Mouse (Mus musculus) midbrain, postnatal 0 days (tissue): ENCODE measurements around the gene Kbtbd12. TPM values are rescaled to one million over a fixed set of nuclear protein-coding genes. Genes with fewer than 3 reads are reported as not detected.

ENCODE experiments used
- ATAC-seq: fragments of 200-750 bp; cut with Nextera tagmentation; 2 replicates; pipeline ENCODE4 v1.8.0; 2017; ENCODE audit warnings: moderate number of reproducible peaks, mild to moderate bottlenecking, moderate TSS enrichment, moderate library complexity; ENCODE audit not compliant: low FRiP score
- DNase-seq: peaks from one replicate; pipeline ENCODE4 v3.0.0-alpha.2; 2015; ENCODE audit warnings: low spot score
- H3K27ac ChIP-seq: fragments of 300-500 bp; sonication (generic); 2 replicates; pipeline ENCODE4 v1.5.1; 2014; ENCODE audit warnings: low read depth, mild to moderate bottlenecking, low read length, mixed read lengths
- H3K27me3 ChIP-seq: fragments of 300-500 bp; sonication (generic); 2 replicates; pipeline ENCODE4 v1.6.1; 2014; ENCODE audit warnings: low read length, control low read depth, mixed read lengths; ENCODE audit not compliant: insufficient read depth
- H3K36me3 ChIP-seq: fragments of 300-500 bp; sonication (generic); 2 replicates; pipeline ENCODE4 v1.6.1; 2014; ENCODE audit warnings: low read length, control low read depth, mixed read lengths; ENCODE audit not compliant: insufficient read depth
- H3K4me1 ChIP-seq: fragments of 300-500 bp; sonication (generic); 2 replicates; pipeline ENCODE4 v1.6.1; 2014; ENCODE audit warnings: mild to moderate bottlenecking, control low read depth, antibody characterized with exemption, low read length, mixed read lengths; ENCODE audit not compliant: insufficient read depth
- H3K4me2 ChIP-seq: fragments of 300-500 bp; sonication (generic); 2 replicates; pipeline ENCODE4 v1.6.1; 2014; ENCODE audit warnings: low read depth, mild to moderate bottlenecking, low read length, mixed read lengths; ENCODE audit not compliant: poor library complexity, severe bottlenecking
- H3K4me3 ChIP-seq: fragments of 300-500 bp; sonication (generic); 2 replicates; pipeline ENCODE4 v1.5.1; 2014; ENCODE audit warnings: low read depth, mild to moderate bottlenecking, low read length, moderate library complexity
- H3K9ac ChIP-seq: fragments of 300-500 bp; sonication (generic); replicated peaks from 2 replicates; pipeline ENCODE4 v1.6.1; 2014; ENCODE audit warnings: mild to moderate bottlenecking, low read length, moderate library complexity, mixed read lengths; ENCODE audit not compliant: poor library complexity, severe bottlenecking
- H3K9me3 ChIP-seq: fragments of 300-500 bp; sonication (generic); 2 replicates; pipeline ENCODE4 v1.6.1; 2016; ENCODE audit warnings: low read length, control low read depth
- CTCF ChIP-seq: IDR thresholded peaks from 2 replicates; pipeline ENCODE4 v1.5.1; 2016; ENCODE audit warnings: antibody characterized with exemption, mild to moderate bottlenecking
- WGBS: fragments of 180-500 bp; shearing (Covaris S2); extraction: QIAGEN DNeasy Blood & Tissue Kit; methylation state at CpG from one replicate; pipeline ENCODE4 v1.1.7; 2014; 5-methylcytosine and 5-hydroxymethylcytosine counted together
- polyA plus RNA-seq: library from polyadenylated mRNA; unstranded; fragments of >200 nt; fragmentation: Nextera tagmentation; extraction: Ambion mirVana; gene quantifications from 2 replicates; pipeline ENCODE4 v1.2.1, GENCODE M21; 2015
- total RNA-seq: library from RNA; depleted of rRNA; stranded (reverse); fragments of >200 nt; gene quantifications from 2 replicates; pipeline ENCODE4 v1.2.3, GENCODE M21; 2014

Kbtbd12 gene
- total and polyA plus RNA-seq, 2 experiments from 2014 or later, result 0.16 to 0.25 TPM

DNA sequence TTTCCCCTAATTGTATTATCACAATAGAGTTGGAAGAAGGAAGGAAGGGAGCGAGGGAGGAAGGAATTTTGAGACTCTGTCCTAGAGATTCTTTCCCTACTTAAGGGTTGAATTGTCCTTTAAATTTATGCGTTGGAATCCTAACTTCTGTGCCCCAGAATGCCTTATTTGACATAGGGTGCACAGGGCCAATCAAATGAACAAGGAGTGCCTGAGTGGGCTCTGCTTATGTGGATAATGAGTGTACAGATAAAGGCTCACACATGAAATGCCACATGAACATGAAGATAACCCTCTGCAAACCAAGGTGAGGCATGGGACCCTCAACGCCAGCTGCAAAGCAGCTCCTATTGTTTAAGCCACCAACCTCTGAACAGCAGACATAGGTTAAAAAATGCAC, 2.6 kb upstream of the Kbtbd12 start:
- Histone ChIP-seq H3K36me3 (no peaks in the 10 kb centered on the region), H3K27me3 (no peaks in the 10 kb centered on the region), H3K4me1 (peaks cover 4% of the 10 kb centered on the region; the same call in 1 of the 2 replicates), H3K4me2 (peak overlapping the region; percentile 35), H3K4me3 (no peak overlapping the region), H3K9ac (0 out of 2 replicates have a peak overlapping the region, but pooled peaks have one; percentile 25), H3K27ac (peak overlapping the region; percentile 32; the same call in 1 of the 2 replicates), H3K9me3 (no peaks in the 10 kb centered on the region)
- DNase-seq (no peak), ATAC-seq (no peak)
- no peak for TF ChIP-seq CTCF
- 22% methylated on average over 3 of the region's 3 CpGs for WGBS

DNA sequence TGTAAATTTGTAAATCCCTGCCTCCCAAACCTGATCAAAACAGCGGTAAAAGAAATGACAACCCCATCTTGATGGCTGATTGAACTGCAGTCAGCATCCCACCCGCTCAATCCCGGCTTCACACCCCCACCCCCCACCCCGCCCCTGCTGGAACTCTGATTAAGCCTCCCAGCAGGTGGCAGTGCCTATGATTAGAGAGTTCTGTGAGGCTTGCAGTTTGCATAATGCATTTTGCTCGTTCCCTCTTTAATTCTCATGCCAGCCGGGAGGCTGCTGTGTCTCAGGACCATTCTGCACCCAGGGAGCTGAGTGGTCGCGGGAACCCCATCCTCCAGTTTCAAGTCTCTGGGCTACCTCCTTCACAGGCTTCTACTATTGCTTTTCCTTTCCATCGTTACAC, 2.2 kb upstream of the Kbtbd12 start:
- peaks cover 4% of the 10 kb centered on the region; the same call in 1 of the 2 replicates for H3K4me1 ChIP-seq
- DNase-seq (peak; percentile 82), ATAC-seq (0 out of 2 replicates have a peak, but pooled peaks have one; percentile 34)
- 0 out of 2 replicates have a peak overlapping the region, but pooled peaks have one; percentile 25 for H3K9ac ChIP-seq
- no peaks in the 10 kb centered on the region for H3K9me3 ChIP-seq
- H3K36me3 ChIP-seq, result no peaks in the 10 kb centered on the region
- TF ChIP-seq CTCF, result peak; percentile 59
- peak overlapping the region; percentile 35 for H3K4me2 ChIP-seq
- H3K27me3 ChIP-seq, result no peaks in the 10 kb centered on the region
- 2% methylated on average over 9 of the region's 9 CpGs for WGBS
- H3K4me3 ChIP-seq, result no peak overlapping the region
- peak overlapping the region; percentile 32; the same call in 1 of the 2 replicates for H3K27ac ChIP-seq

DNA sequence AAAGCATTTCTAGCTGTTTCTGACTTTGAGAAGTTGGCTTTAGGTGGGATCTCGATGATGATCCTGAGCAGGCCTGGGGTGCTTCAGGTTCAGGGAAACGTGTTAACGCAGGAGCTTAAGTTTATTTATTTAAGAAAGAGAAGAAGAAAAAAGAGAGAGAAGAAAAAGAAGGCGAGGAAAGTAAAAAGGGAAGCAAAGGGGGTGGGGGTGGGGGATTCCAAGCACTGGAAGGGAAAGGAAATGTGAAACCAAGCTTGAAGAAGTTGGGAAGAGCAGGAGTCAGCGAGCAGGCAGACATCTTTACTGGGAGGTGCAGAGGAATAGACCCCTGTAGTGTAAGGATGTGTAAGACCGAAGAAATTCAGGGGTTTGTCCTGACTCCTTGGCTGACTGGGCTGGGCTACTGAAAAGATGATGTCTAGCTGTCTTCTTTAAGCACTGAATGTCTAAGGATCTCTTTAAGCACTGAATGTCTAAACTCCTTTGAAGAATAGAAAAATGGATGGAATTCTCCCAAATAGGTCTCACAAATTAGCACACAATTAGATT, 1.7 kb upstream of the Kbtbd12 start:
- Histone ChIP-seq H3K4me3 (no peak overlapping the region), H3K9ac (no peak overlapping the region), H3K4me1 (peaks cover 4% of the 10 kb centered on the region; the same call in 1 of the 2 replicates), H3K27me3 (no peaks in the 10 kb centered on the region), H3K4me2 (no peak overlapping the region), H3K36me3 (no peaks in the 10 kb centered on the region), H3K27ac (no peak overlapping the region), H3K9me3 (no peaks in the 10 kb centered on the region)
- TF ChIP-seq CTCF, result no peak
- 22% methylated on average over 6 of the region's 6 CpGs for WGBS
- DNase-seq (no peak), ATAC-seq (no peak)

DNA sequence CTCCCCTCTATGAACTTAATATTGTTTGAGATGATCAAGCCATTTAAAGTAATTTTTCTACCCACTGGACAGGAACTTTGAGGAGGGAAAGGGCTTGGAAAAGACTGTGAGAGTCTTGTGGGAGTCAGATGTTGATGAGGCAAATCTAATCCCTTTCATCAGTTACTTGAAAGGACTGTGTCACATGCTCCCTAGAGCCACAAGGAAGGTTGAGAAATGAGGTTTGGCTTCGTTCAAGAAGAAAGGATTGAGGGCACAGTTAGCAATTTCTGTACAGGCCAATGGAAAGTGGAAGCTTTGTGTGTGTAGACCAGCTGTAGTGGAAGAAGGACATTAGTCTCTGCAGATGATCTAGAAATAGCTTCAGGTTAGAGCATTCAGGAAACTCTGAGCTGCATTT, 1.2 kb upstream of the Kbtbd12 start:
- Histone ChIP-seq H3K9me3 (no peaks in the 10 kb centered on the region), H3K27me3 (no peaks in the 10 kb centered on the region), H3K4me3 (no peak overlapping the region), H3K36me3 (no peaks in the 10 kb centered on the region), H3K4me2 (no peak overlapping the region), H3K4me1 (peaks cover 4% of the 10 kb centered on the region; the same call in 1 of the 2 replicates), H3K9ac (no peak overlapping the region), H3K27ac (no peak overlapping the region)
- WGBS, result 33% methylated on average over 1 of the region's 1 CpGs
- DNase-seq (no peak), ATAC-seq (no peak)
- TF ChIP-seq CTCF, result no peak

DNA sequence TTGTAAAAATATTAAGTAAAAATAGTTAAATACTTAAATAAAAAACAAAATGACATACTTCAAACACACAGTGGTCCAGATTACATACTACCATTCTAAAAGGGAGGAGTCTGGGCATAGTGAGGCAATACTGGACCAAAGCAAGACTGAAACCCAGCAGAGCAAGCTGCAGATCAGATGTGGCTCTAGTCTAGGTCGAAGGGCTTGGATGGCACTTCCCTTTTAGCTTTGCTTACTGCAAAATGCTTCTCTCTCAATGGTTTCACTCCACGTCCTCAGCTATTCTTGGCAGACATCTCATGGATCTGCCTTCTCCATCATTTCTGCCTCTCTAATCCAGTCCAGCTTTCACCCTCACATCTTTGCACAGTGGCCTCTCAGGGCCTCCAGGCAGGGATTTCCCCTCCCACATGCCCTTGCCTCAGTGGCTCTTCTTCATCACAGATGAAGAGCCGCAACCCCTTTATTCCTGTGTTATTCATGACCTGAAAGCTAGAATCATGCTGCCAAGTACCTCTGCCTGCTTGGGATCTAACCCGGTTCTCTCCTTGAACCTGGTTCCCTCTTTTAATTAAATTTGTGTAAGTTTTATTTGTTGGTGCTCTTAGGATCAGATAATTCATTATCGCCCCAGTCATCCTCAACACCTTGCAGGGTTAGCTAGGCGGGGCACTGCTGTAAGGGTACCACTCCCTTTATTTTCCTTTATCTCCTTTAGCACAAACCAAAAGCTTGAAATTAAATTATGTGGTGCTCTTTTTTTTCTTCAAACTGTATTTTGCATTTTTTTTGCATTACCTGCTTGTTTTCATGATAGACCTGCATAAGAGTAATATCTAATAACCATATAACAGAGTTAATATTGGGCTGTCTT, 1.6 kb downstream of the Kbtbd12 start:
- H3K36me3 ChIP-seq, result no peaks in the 10 kb centered on the region
- H3K4me1 ChIP-seq, result peaks cover 4% of the 10 kb centered on the region; the same call in 1 of the 2 replicates
- no peak overlapping the region for H3K4me3 ChIP-seq
- no peaks in the 10 kb centered on the region for H3K27me3 ChIP-seq
- no peak for TF ChIP-seq CTCF
- WGBS, result 95% methylated on average over 6 of the region's 6 CpGs
- H3K4me2 ChIP-seq, result no peak overlapping the region
- DNase-seq, result no peak
- ATAC-seq, result no peak
- no peaks in the 10 kb centered on the region for H3K9me3 ChIP-seq
- no peak overlapping the region for H3K27ac ChIP-seq
- H3K9ac ChIP-seq, result no peak overlapping the region

DNA sequence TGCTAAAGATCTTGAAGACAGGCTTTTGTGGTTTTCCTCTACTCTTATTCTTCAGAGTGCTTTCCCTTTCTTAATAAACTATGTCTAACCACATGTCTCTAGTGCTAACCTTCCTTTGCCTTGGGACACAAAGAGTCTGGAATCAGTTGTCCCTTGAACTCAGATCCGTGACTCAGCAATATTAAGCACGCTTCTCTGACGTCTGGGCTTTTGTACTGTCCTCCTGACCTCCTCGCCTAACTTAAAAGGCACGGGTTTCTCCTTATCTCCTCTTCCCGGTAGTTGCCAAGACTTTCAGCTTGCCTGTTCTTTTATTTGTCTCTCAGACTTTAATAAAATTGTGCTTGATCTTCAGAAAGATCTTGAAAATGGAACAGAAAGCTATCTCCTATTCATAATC, 6.5 kb downstream of the Kbtbd12 start:
- Histone ChIP-seq H3K9ac (no peak overlapping the region), H3K4me1 (no peaks in the 10 kb centered on the region), H3K36me3 (no peaks in the 10 kb centered on the region), H3K27me3 (no peaks in the 10 kb centered on the region), H3K4me2 (no peak overlapping the region), H3K4me3 (no peak overlapping the region), H3K9me3 (no peaks in the 10 kb centered on the region), H3K27ac (no peak overlapping the region)
- DNase-seq (no peak), ATAC-seq (no peak)
- WGBS, result 55% methylated on average over 6 of the region's 6 CpGs
- TF ChIP-seq CTCF, result no peak
